Mouse (Mus musculus) midbrain, embryonic 16.5 days (tissue): ENCODE results near the gene Slc29a3. TPM values are rescaled to one million over a fixed set of nuclear protein-coding genes. Genes with fewer than 3 reads are reported as not detected.

ENCODE experiments used
- ATAC-seq: fragments of 200-750 bp; cut with Nextera tagmentation; 2 replicates; pipeline ENCODE4 v1.8.0; 2017; ENCODE audit warnings: moderate TSS enrichment
- H3K27ac ChIP-seq: fragments of 300-500 bp; sonication (generic); 2 replicates; pipeline ENCODE4 v1.5.1; 2014; ENCODE audit warnings: mild to moderate bottlenecking, low read length, mixed read lengths
- H3K27me3 ChIP-seq: fragments of 300-500 bp; sonication (generic); 2 replicates; pipeline ENCODE4 v1.6.1; 2014; ENCODE audit warnings: low read depth, low read length, mixed read lengths; ENCODE audit not compliant: control insufficient read depth, insufficient read depth
- H3K36me3 ChIP-seq: fragments of 300-500 bp; sonication (generic); 2 replicates; pipeline ENCODE4 v1.6.1; 2014; ENCODE audit warnings: mild to moderate bottlenecking, low read length, moderate library complexity, mixed read lengths; ENCODE audit not compliant: control insufficient read depth, insufficient read depth
- H3K4me1 ChIP-seq: fragments of 300-500 bp; sonication (generic); 2 replicates; pipeline ENCODE4 v1.6.1; 2014; ENCODE audit warnings: mild to moderate bottlenecking, low read length, mixed read lengths; ENCODE audit not compliant: control insufficient read depth, insufficient read depth
- H3K4me2 ChIP-seq: fragments of 300-500 bp; sonication (generic); 2 replicates; pipeline ENCODE4 v1.6.1; 2014; ENCODE audit warnings: mild to moderate bottlenecking, low read length, mixed read lengths
- H3K4me3 ChIP-seq: fragments of 300-500 bp; sonication (generic); 2 replicates; pipeline ENCODE4 v1.5.1; 2014; ENCODE audit warnings: low read depth, mild to moderate bottlenecking, low read length, moderate library complexity, mixed read lengths
- H3K9ac ChIP-seq: fragments of 300-500 bp; sonication (generic); 2 replicates; pipeline ENCODE4 v1.6.1; 2014; ENCODE audit warnings: low read depth, low read length, mixed read lengths
- H3K9me3 ChIP-seq: fragments of 300-500 bp; sonication (generic); replicated peaks from 2 replicates; pipeline ENCODE4 v1.6.1; 2014; ENCODE audit warnings: mild to moderate bottlenecking, low read length, mixed read lengths; ENCODE audit not compliant: control insufficient read depth, poor library complexity, severe bottlenecking
- WGBS: fragments of 180-500 bp; shearing (Covaris S2); extraction: QIAGEN DNeasy Blood & Tissue Kit; methylation state at CpG from one replicate; pipeline ENCODE4 v1.1.7; 2014; 5-methylcytosine and 5-hydroxymethylcytosine counted together
- polyA plus RNA-seq: library from polyadenylated mRNA; unstranded; fragments of >200 nt; fragmentation: Nextera tagmentation; extraction: Ambion mirVana; gene quantifications from 2 replicates; pipeline ENCODE4 v1.2.1, GENCODE M21; 2015

Slc29a3 gene
- polyA plus RNA-seq = 9.8 and 10.3 TPM in 2 replicates

- peak; percentile 88 for ATAC-seq
- Histone ChIP-seq H3K36me3 (no peaks in the 10 kb centered on the region), H3K9ac (peak within 1 kb of the TSS; percentile 81), H3K27ac (peak within 1 kb of the TSS; percentile 10; the same call in 1 of the 2 replicates), H3K4me2 (peak within 1 kb of the TSS; percentile 93), H3K9me3 (no peaks in the 10 kb centered on the region; the same call in 1 of the 2 replicates), H3K27me3 (no peaks in the 10 kb centered on the region), H3K4me1 (peaks cover 11% of the 10 kb centered on the region), H3K4me3 (peak within 1 kb of the TSS; percentile 46)
- WGBS = 5% methylated on average over 41 of the region's 41 CpGs
These were observed at the start of gene Slc29a3 for GRCm38 (mm10) chr10:60752040-60753020. Gene Slc29a3 (minus strand): TSS chr10:60752794.

- no peak overlapping the region for H3K27ac ChIP-seq
- no peak overlapping the region for H3K4me2 ChIP-seq
- no peaks in the 10 kb centered on the region for H3K27me3 ChIP-seq
- H3K36me3 ChIP-seq = no peaks in the 10 kb centered on the region
- peaks cover 5% of the 10 kb centered on the region; the same call in 1 of the 2 replicates for H3K4me1 ChIP-seq
- no peak overlapping the region for H3K4me3 ChIP-seq
- no peak overlapping the region for H3K9ac ChIP-seq
- no peaks in the 10 kb centered on the region for H3K9me3 ChIP-seq
- ATAC-seq = no peak
- WGBS = 65% methylated on average over 12 of the region's 12 CpGs
These were observed 49.4 kb upstream of the Slc29a3 start for GRCm38 (mm10) chr10:60801898-60802412.

- H3K4me2 ChIP-seq = no peak overlapping the region
- H3K36me3 ChIP-seq = no peaks in the 10 kb centered on the region
- H3K27me3 ChIP-seq = no peaks in the 10 kb centered on the region
- no peaks in the 10 kb centered on the region for H3K9me3 ChIP-seq
- H3K4me3 ChIP-seq = no peak overlapping the region
- ATAC-seq = no peak
- 41% methylated on average over 11 of the region's 11 CpGs for WGBS
- H3K4me1 ChIP-seq = peaks cover 5% of the 10 kb centered on the region; the same call in 1 of the 2 replicates
- H3K27ac ChIP-seq = no peak overlapping the region
- H3K9ac ChIP-seq = no peak overlapping the region
These were observed 48.7 kb upstream of the Slc29a3 start for GRCm38 (mm10) chr10:60801168-60801897.

GRCm38 (mm10) chr10:60800295-60801167 lies 47.9 kb upstream of the Slc29a3 start:
- Histone ChIP-seq H3K9ac (no peak overlapping the region), H3K4me3 (no peak overlapping the region), H3K4me1 (peaks cover 5% of the 10 kb centered on the region; the same call in 1 of the 2 replicates), H3K27ac (no peak overlapping the region), H3K36me3 (no peaks in the 10 kb centered on the region), H3K9me3 (no peaks in the 10 kb centered on the region), H3K4me2 (no peak overlapping the region), H3K27me3 (no peaks in the 10 kb centered on the region)
- no peak for ATAC-seq
- 15% methylated on average over 19 of the region's 19 CpGs for WGBS

- Histone ChIP-seq H3K4me1 (peaks cover 5% of the 10 kb centered on the region; the same call in 1 of the 2 replicates), H3K4me2 (no peak overlapping the region), H3K4me3 (no peak overlapping the region), H3K36me3 (no peaks in the 10 kb centered on the region), H3K27ac (no peak overlapping the region), H3K27me3 (no peaks in the 10 kb centered on the region), H3K9ac (no peak overlapping the region), H3K9me3 (no peaks in the 10 kb centered on the region)
- ATAC-seq = no peak
- WGBS = 89% methylated on average over 14 of the region's 14 CpGs
These were observed 45.3 kb upstream of the Slc29a3 start for GRCm38 (mm10) chr10:60797682-60798422.

- no peak overlapping the region for H3K9ac ChIP-seq
- 0 out of 2 replicates have a peak, but pooled peaks cover 3% of the 10 kb centered on the region for H3K27me3 ChIP-seq
- no peak overlapping the region for H3K27ac ChIP-seq
- H3K36me3 ChIP-seq = no peaks in the 10 kb centered on the region
- H3K4me1 ChIP-seq = peaks cover 5% of the 10 kb centered on the region; the same call in 1 of the 2 replicates
- no peak overlapping the region for H3K4me3 ChIP-seq
- WGBS = 94% methylated on average over 7 of the region's 7 CpGs
- no peak overlapping the region for H3K4me2 ChIP-seq
- H3K9me3 ChIP-seq = no peaks in the 10 kb centered on the region
- no peak for ATAC-seq
These were observed 43.9 kb upstream of the Slc29a3 start for GRCm38 (mm10) chr10:60796474-60796873.

GRCm38 (mm10) chr10:60796028-60796427 lies 43.4 kb upstream of the Slc29a3 start:
- H3K9me3 ChIP-seq = no peaks in the 10 kb centered on the region
- 72% methylated on average over 5 of the region's 5 CpGs for WGBS

More at GRCm38 (mm10) chr10:60796028-60796427, 43.4 kb upstream of the Slc29a3 start:
- no peak for ATAC-seq
- Histone ChIP-seq H3K4me2 (no peak overlapping the region), H3K36me3 (no peaks in the 10 kb centered on the region), H3K27ac (no peak overlapping the region), H3K9ac (no peak overlapping the region), H3K4me3 (no peak overlapping the region), H3K27me3 (0 out of 2 replicates have a peak, but pooled peaks cover 3% of the 10 kb centered on the region), H3K4me1 (peaks cover 1% of the 10 kb centered on the region; the same call in 1 of the 2 replicates)
